Mouse (Mus musculus) right cerebral cortex, postnatal 10 days (tissue): ENCODE measurements at regions not wholly inside any gene's neighbourhood (a gene's known extent, or its start where the extent isn't known, plus 50 kb on each side); places are given as distances from the start of the nearest gene placed in this dataset.

Experiments
- DNase-seq, 2 experiments: peaks; one replicate each; pipeline ENCODE4 v3.0.0; 2021; ENCODE audit warnings: low spot score in 2 of 2

- no peak for DNase-seq
Observed at GRCm38 (mm10) chr6:50968546-50968945, 314.3 kb upstream of the Npvf start.

- DNase-seq, result no peak
Observed at GRCm38 (mm10) chr6:50969341-50969740, 315.1 kb upstream of the Npvf start.

- no peak for DNase-seq
Observed at GRCm38 (mm10) chr6:50969997-50970396, 315.8 kb upstream of the Npvf start.

GRCm38 (mm10) chr6:50970770-50971169 is 316.5 kb upstream of the Npvf start:
- no peak for DNase-seq

- DNase-seq, result no peak
Observed at GRCm38 (mm10) chr6:50972268-50972667, 318.0 kb upstream of the Npvf start.

- DNase-seq, result no peak
Observed at GRCm38 (mm10) chr6:50973231-50973654, 319.0 kb upstream of the Npvf start.

GRCm38 (mm10) chr6:50973815-50974214 is 319.6 kb upstream of the Npvf start:
- DNase-seq, result no peak

GRCm38 (mm10) chr6:50974961-50975360 is 320.7 kb upstream of the Npvf start:
- DNase-seq, result no peak

GRCm38 (mm10) chr6:50976973-50977372 is 322.7 kb upstream of the Npvf start:
- DNase-seq, result peak in 1 of 2 experiments; percentile 44

- DNase-seq, result no peak
Observed at GRCm38 (mm10) chr6:50977381-50977780, 323.1 kb upstream of the Npvf start.

- DNase-seq, result no peak
Observed at GRCm38 (mm10) chr6:50978016-50978415, 323.8 kb upstream of the Npvf start.

GRCm38 (mm10) chr6:50978571-50978970 is 324.3 kb upstream of the Npvf start:
- DNase-seq, result no peak

- DNase-seq, result peak in 1 of 2 experiments; percentile 63
Observed at GRCm38 (mm10) chr6:50979764-50980163, 325.5 kb upstream of the Npvf start.

GRCm38 (mm10) chr6:50980311-50980710 is 326.1 kb upstream of the Npvf start:
- no peak for DNase-seq

- DNase-seq, result no peak
Observed at GRCm38 (mm10) chr6:50981702-50982309, 327.6 kb upstream of the Npvf start.

- no peak for DNase-seq
Observed at GRCm38 (mm10) chr6:50982856-50983255, 328.6 kb upstream of the Npvf start.

GRCm38 (mm10) chr6:50983511-50984099 is 329.4 kb upstream of the Npvf start:
- no peak for DNase-seq

- DNase-seq, result no peak
Observed at GRCm38 (mm10) chr6:50984157-50984905, 330.1 kb upstream of the Npvf start.

- peak; percentile 49 to 67 for DNase-seq
Observed at GRCm38 (mm10) chr6:50986270-50986924, 332.2 kb upstream of the Npvf start.

GRCm38 (mm10) chr6:50988561-50988960 is 334.3 kb upstream of the Npvf start:
- DNase-seq, result no peak

- DNase-seq, result no peak
Observed at GRCm38 (mm10) chr6:50991528-50992125, 337.4 kb upstream of the Npvf start.

GRCm38 (mm10) chr6:50993952-50994351 is 339.7 kb upstream of the Npvf start:
- no peak for DNase-seq
